Mouse (Mus musculus): Measurements from ENCODE around the gene Gm48552. TPM values are rescaled to one million over a fixed set of nuclear protein-coding genes. Genes with fewer than 3 reads are reported as not detected.
A peak's percentile ranks its signal among the peaks of the same experiment; 100 is the strongest.

The Gm48552 gene
- polyA plus RNA-seq, 1 experiment from 2014 or later = 1.3 TPM

GRCm38 (mm10) chr10:81419111-81419928 is 30.5 kb downstream of the Gm48552 start:
- Histone ChIP-seq H3K4me1 (ENCODE audit: control insufficient read depth, insufficient read depth, low read length) (peaks cover 48% of the 10 kb centered on the region), H3K9ac (ENCODE audit: low read length) (peak overlapping the region; percentile 16; the same call in 1 of the 2 replicates), H3K4me3 (replicated peaks; ENCODE audit: low read length) (no peak overlapping the region), H3K27ac (ENCODE audit: low read length) (no peak overlapping the region), H3K36me3 (ENCODE audit: control insufficient read depth, insufficient read depth, low read length) (no peaks in the 10 kb centered on the region; the same call in 1 of the 2 replicates), H3K4me2 (ENCODE audit: low read depth, low read length) (no peak overlapping the region), H3K9me3 (replicated peaks; ENCODE audit: control insufficient read depth, low read length) (no peaks in the 10 kb centered on the region), H3K27me3 (ENCODE audit: control insufficient read depth, insufficient read depth, low read length) (no peaks in the 10 kb centered on the region)
- ATAC-seq (ENCODE audit: insufficient read depth, low FRiP score) = no peak
- WGBS = 92% methylated on average over 10 of the region's 10 CpGs

GRCm38 (mm10) chr10:81420191-81420767 is 31.5 kb downstream of the Gm48552 start:
- H3K9ac ChIP-seq (ENCODE audit: low read length) = no peak overlapping the region
- no peak for ATAC-seq (ENCODE audit: insufficient read depth, low FRiP score)
- H3K4me1 ChIP-seq (ENCODE audit: control insufficient read depth, insufficient read depth, low read length) = peaks cover 48% of the 10 kb centered on the region
- no peak overlapping the region for H3K27ac ChIP-seq (ENCODE audit: low read length)
- H3K4me3 ChIP-seq (replicated peaks; ENCODE audit: low read length) = no peak overlapping the region
- H3K4me2 ChIP-seq (ENCODE audit: low read depth, low read length) = no peak overlapping the region
- H3K36me3 ChIP-seq (ENCODE audit: control insufficient read depth, insufficient read depth, low read length) = no peaks in the 10 kb centered on the region; the same call in 1 of the 2 replicates
- H3K27me3 ChIP-seq (ENCODE audit: control insufficient read depth, insufficient read depth, low read length) = no peaks in the 10 kb centered on the region
- 85% methylated on average over 40 of the region's 40 CpGs for WGBS
- no peaks in the 10 kb centered on the region for H3K9me3 ChIP-seq (replicated peaks; ENCODE audit: control insufficient read depth, low read length)

- no peaks in the 10 kb centered on the region; the same call in 1 of the 2 replicates for H3K36me3 ChIP-seq (ENCODE audit: control insufficient read depth, insufficient read depth, low read length)
- H3K9me3 ChIP-seq (replicated peaks; ENCODE audit: control insufficient read depth, low read length) = no peaks in the 10 kb centered on the region
- 74% methylated on average over 4 of the region's 4 CpGs for WGBS
- no peak for ATAC-seq (ENCODE audit: insufficient read depth, low FRiP score)
- peaks cover 43% of the 10 kb centered on the region for H3K4me1 ChIP-seq (ENCODE audit: control insufficient read depth, insufficient read depth, low read length)
- no peak overlapping the region for H3K9ac ChIP-seq (ENCODE audit: low read length)
- H3K27me3 ChIP-seq (ENCODE audit: control insufficient read depth, insufficient read depth, low read length) = no peaks in the 10 kb centered on the region
- H3K4me2 ChIP-seq (ENCODE audit: low read depth, low read length) = no peak overlapping the region
- H3K4me3 ChIP-seq (replicated peaks; ENCODE audit: low read length) = no peak overlapping the region
- no peak overlapping the region for H3K27ac ChIP-seq (ENCODE audit: low read length)
Observed at GRCm38 (mm10) chr10:81421041-81421796, 32.4 kb downstream of the Gm48552 start.

- Histone ChIP-seq H3K4me1 (ENCODE audit: control insufficient read depth, insufficient read depth, low read length) (peaks cover 37% of the 10 kb centered on the region), H3K36me3 (ENCODE audit: control insufficient read depth, insufficient read depth, low read length) (no peaks in the 10 kb centered on the region; the same call in 1 of the 2 replicates)
Observed at GRCm38 (mm10) chr10:81421797-81422100, 32.9 kb downstream of the Gm48552 start.

GRCm38 (mm10) chr10:81422191-81422590 is 33.4 kb downstream of the Gm48552 start:
- WGBS = 70% methylated on average over 6 of the region's 6 CpGs

More at GRCm38 (mm10) chr10:81421797-81422100, 32.9 kb downstream of the Gm48552 start:
- 65% methylated on average over 5 of the region's 5 CpGs for WGBS
- Histone ChIP-seq H3K4me2 (ENCODE audit: low read depth, low read length) (no peak overlapping the region), H3K4me3 (replicated peaks; ENCODE audit: low read length) (no peak overlapping the region), H3K27me3 (ENCODE audit: control insufficient read depth, insufficient read depth, low read length) (no peaks in the 10 kb centered on the region), H3K27ac (ENCODE audit: low read length) (no peak overlapping the region), H3K9me3 (replicated peaks; ENCODE audit: control insufficient read depth, low read length) (no peaks in the 10 kb centered on the region), H3K9ac (ENCODE audit: low read length) (no peak overlapping the region)
- no peak for ATAC-seq (ENCODE audit: insufficient read depth, low FRiP score)

GRCm38 (mm10) chr10:81422661-81423217 is 33.9 kb downstream of the Gm48552 start:
- Histone ChIP-seq H3K36me3 (ENCODE audit: control insufficient read depth, insufficient read depth, low read length) (no peaks in the 10 kb centered on the region; the same call in 1 of the 2 replicates), H3K4me2 (ENCODE audit: low read depth, low read length) (no peak overlapping the region), H3K4me1 (ENCODE audit: control insufficient read depth, insufficient read depth, low read length) (peaks cover 32% of the 10 kb centered on the region), H3K4me3 (replicated peaks; ENCODE audit: low read length) (no peak overlapping the region), H3K9me3 (replicated peaks; ENCODE audit: control insufficient read depth, low read length) (no peaks in the 10 kb centered on the region), H3K27ac (ENCODE audit: low read length) (no peak overlapping the region), H3K9ac (ENCODE audit: low read length) (no peak overlapping the region), H3K27me3 (ENCODE audit: control insufficient read depth, insufficient read depth, low read length) (no peaks in the 10 kb centered on the region)
- WGBS = 72% methylated on average over 3 of the region's 3 CpGs
- no peak for ATAC-seq (ENCODE audit: insufficient read depth, low FRiP score)

More at GRCm38 (mm10) chr10:81422191-81422590, 33.4 kb downstream of the Gm48552 start:
- Histone ChIP-seq H3K27ac (ENCODE audit: low read length) (no peak overlapping the region), H3K9ac (ENCODE audit: low read length) (no peak overlapping the region; the same call in 1 of the 2 replicates), H3K27me3 (ENCODE audit: control insufficient read depth, insufficient read depth, low read length) (no peaks in the 10 kb centered on the region), H3K4me2 (ENCODE audit: low read depth, low read length) (no peak overlapping the region), H3K9me3 (replicated peaks; ENCODE audit: control insufficient read depth, low read length) (no peaks in the 10 kb centered on the region), H3K36me3 (ENCODE audit: control insufficient read depth, insufficient read depth, low read length) (no peaks in the 10 kb centered on the region; the same call in 1 of the 2 replicates), H3K4me1 (ENCODE audit: control insufficient read depth, insufficient read depth, low read length) (peaks cover 34% of the 10 kb centered on the region), H3K4me3 (replicated peaks; ENCODE audit: low read length) (no peak overlapping the region)
- no peak for ATAC-seq (ENCODE audit: insufficient read depth, low FRiP score)

- no peaks in the 10 kb centered on the region for H3K27me3 ChIP-seq (ENCODE audit: control insufficient read depth, insufficient read depth, low read length)
- peak overlapping the region; percentile 68; the same call in 1 of the 2 replicates for H3K27ac ChIP-seq (ENCODE audit: low read length)
- peaks cover 32% of the 10 kb centered on the region for H3K4me1 ChIP-seq (ENCODE audit: control insufficient read depth, insufficient read depth, low read length)
- ATAC-seq (ENCODE audit: insufficient read depth, low FRiP score) = no peak
- H3K9me3 ChIP-seq (replicated peaks; ENCODE audit: control insufficient read depth, low read length) = no peaks in the 10 kb centered on the region
- no peaks in the 10 kb centered on the region; the same call in 1 of the 2 replicates for H3K36me3 ChIP-seq (ENCODE audit: control insufficient read depth, insufficient read depth, low read length)
- H3K4me3 ChIP-seq (replicated peaks; ENCODE audit: low read length) = peak overlapping the region; percentile 72
- peak overlapping the region; percentile 86 for H3K9ac ChIP-seq (ENCODE audit: low read length)
- WGBS = 65% methylated on average over 4 of the region's 4 CpGs
- H3K4me2 ChIP-seq (ENCODE audit: low read depth, low read length) = peak overlapping the region; percentile 81
Observed at GRCm38 (mm10) chr10:81423476-81424245, 34.9 kb downstream of the Gm48552 start.

- peak; percentile 18; the same call in 1 of the 2 replicates for ATAC-seq (ENCODE audit: insufficient read depth, low FRiP score)
- Histone ChIP-seq H3K4me3 (replicated peaks; ENCODE audit: low read length) (peak overlapping the region; percentile 72), H3K27me3 (ENCODE audit: control insufficient read depth, insufficient read depth, low read length) (no peaks in the 10 kb centered on the region), H3K9ac (ENCODE audit: low read length) (peak overlapping the region; percentile 86), H3K27ac (ENCODE audit: low read length) (peak overlapping the region; percentile 68), H3K36me3 (ENCODE audit: control insufficient read depth, insufficient read depth, low read length) (no peaks in the 10 kb centered on the region; the same call in 1 of the 2 replicates), H3K4me2 (ENCODE audit: low read depth, low read length) (peak overlapping the region; percentile 81), H3K9me3 (replicated peaks; ENCODE audit: control insufficient read depth, low read length) (no peaks in the 10 kb centered on the region), H3K4me1 (ENCODE audit: control insufficient read depth, insufficient read depth, low read length) (peaks cover 29% of the 10 kb centered on the region)
- WGBS = 7% methylated on average over 25 of the region's 25 CpGs
Observed at GRCm38 (mm10) chr10:81424246-81425051, 35.6 kb downstream of the Gm48552 start.

Data from stomach, embryonic 16.5 days (tissue).